Mouse (Mus musculus): ENCODE data around the gene Tgfbr1.

GRCm38 (mm10) chr4:47437365-47438340 is 84.6 kb downstream of the Tgfbr1 start:
- TF ChIP-seq MAFK (IDR thresholded peaks at IDR 0.05; ENCODE audit: borderline replicate concordance, low read depth, low read length) (no peak), UBTF (IDR thresholded peaks at IDR 0.05; ENCODE audit: borderline replicate concordance, insufficient read depth, low read depth, low read length) (no peak), CTCF (IDR thresholded peaks at IDR 0.05 in 2 of 3, conservative IDR thresholded peaks at IDR 0.05 in 1 of 3; ENCODE audit: control insufficient read depth in 1 of 3, insufficient read depth in 1 of 3, low read depth in 2 of 3, low read length in 3 of 3, poor library complexity in 1 of 3, severe bottlenecking in 1 of 3) (peak; percentile 80 to 95 (median 83)), POLR2AphosphoS2 (IDR thresholded peaks at IDR 0.05; ENCODE audit: low read length) (no peak), POLR2A (IDR thresholded peaks at IDR 0.05; ENCODE audit: control insufficient read depth in 1 of 2, insufficient read depth in 1 of 2, low read depth in 1 of 2, low read length in 2 of 2, poor library complexity in 1 of 2) (no peak), EP300 (IDR thresholded peaks at IDR 0.05; ENCODE audit: low read depth in 1 of 2, low read length in 2 of 2) (no peak), TAL1 (IDR thresholded peaks at IDR 0.05; ENCODE audit: low read length) (no peak), ZMIZ1 (IDR thresholded peaks at IDR 0.05; ENCODE audit: low read depth, low read length) (no peak), BHLHE40 (IDR thresholded peaks at IDR 0.05; ENCODE audit: borderline replicate concordance, low read depth, low read length) (no peak), ELF1 (IDR thresholded peaks at IDR 0.05; ENCODE audit: low read depth, low read length) (no peak), MAX (IDR thresholded peaks at IDR 0.05; ENCODE audit: low read length) (no peak)

Data from MEL (cell line).